Mouse (Mus musculus): Measurements from ENCODE around the gene Wfdc15a.

The Wfdc15a gene

DNA sequence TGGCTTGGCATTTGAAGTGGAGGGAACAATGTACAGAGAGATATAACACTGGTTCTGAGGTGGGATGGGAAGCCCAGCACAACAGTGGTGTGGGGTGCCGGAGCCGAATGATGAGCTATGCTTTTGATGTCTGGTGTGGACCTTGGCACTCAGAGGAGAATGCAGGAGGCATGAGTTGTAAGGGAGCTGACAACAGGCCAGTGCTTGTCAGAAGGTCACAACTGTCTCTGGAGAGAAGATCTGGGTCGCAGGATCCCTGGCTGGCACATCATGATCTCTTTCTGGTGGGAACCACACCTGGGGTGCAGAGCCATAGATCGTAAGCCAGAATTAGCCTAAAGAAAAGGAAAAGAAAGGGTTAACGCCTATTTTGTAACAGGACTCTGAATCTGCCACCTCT, 22.1 kb downstream of the Wfdc15a start:
- DNase-seq (ENCODE audit: low spot score in 2 of 2): no peak

GRCm38 (mm10) chr2:164175850-164176249, 24.1 kb downstream of the Wfdc15a start:
- DNase-seq (ENCODE audit: low spot score in 2 of 2): no peak

GRCm38 (mm10) chr2:164174649-164175395, 25.1 kb downstream of the Wfdc15a start:
- peak; percentile 84 to 88 for DNase-seq (ENCODE audit: low spot score in 2 of 2)

DNA sequence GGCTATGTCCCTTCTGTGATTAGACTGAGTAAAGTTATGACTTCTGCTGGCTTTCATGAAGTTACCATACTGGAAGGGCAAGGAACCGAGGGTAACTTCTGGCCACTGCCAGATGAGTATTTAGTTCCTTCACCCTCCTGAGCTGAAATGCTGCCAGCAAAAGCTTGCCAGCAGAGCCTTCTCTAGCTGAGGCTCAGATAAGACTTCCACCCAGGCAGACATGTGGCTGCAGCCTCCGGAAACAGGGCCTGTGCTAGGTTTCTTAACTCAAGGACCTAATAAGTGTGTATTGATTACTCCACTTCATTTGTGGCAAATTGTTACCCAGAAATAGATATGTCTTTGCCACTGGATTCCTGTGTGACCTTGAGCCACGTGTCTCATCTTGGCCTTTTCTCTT, 26.5 kb downstream of the Wfdc15a start:
- no peak for DNase-seq (ENCODE audit: low spot score in 2 of 2)

- DNase-seq (ENCODE audit: low spot score in 2 of 2): peak in 1 of 2 experiments; percentile 28
These were observed 29.0 kb downstream of the Wfdc15a start, which contains the start of gene Kcns1 for GRCm38 (mm10) chr2:164170902-164171301. TSS of gene Kcns1 (minus strand) at chr2:164171113.

DNA sequence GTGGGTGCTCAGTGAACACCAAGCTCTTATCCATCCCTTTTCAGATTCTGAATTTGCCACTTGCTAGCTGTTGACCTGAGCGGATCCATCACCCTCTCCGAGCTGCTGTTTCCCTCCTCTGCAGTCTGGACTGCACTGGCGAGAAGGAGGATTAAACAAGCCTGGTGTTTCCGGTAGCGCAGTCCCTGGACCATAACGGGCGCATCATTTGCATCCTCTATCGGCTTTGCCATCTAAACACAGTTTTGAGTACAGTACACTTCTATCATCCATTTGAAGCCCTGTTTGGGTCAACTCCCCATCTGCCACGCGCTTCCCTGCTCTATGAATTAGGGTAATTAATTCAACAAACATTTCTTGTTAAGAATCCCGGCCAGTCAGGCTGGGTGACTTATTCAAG, 29.6 kb downstream of the Wfdc15a start:
- DNase-seq (ENCODE audit: low spot score in 2 of 2): no peak

DNA sequence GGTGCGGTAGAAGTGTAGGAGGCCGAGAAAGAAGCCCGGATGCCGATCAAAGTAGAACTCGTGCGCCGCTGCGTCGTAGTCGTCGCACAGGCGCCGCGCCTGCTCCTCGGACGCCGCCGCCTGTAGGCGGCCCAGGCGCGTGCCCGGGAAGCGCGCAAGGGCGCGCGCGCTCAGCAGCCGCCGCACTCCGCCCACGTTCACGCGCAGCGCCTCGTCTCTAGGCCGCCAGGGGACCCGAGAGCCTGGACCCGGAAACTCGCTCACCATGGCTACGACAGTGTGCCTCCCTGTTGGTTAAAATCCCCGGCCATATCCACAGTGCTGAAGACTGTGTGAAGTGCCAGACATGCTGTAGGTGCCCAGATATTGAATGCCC, 31.4 kb downstream of the Wfdc15a start:
- DNase-seq (ENCODE audit: low spot score in 2 of 2): peak in 1 of 2 experiments; percentile 38

GRCm38 (mm10) chr2:164167752-164168570, 32.0 kb downstream of the Wfdc15a start:
- DNase-seq (ENCODE audit: low spot score in 2 of 2): peak in 1 of 2 experiments; percentile 17

DNA sequence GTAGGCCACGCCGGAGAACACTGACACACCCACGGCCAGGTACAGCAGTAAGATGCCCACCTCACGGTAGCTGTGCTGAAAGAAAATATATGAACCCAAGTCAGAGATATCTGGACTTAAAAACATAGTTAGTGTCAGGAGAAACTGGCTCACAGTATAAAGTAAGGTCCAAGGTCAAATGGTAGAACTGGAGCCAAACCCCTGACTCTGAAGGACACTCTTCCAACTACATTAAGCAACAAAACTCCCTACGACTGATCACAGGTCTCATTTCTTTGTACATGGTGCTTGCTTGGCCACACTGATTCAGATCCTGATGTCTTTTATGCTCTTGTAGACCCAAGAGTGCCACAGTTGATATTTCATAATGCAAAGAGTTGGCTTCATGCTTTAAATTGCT, 35.0 kb downstream of the Wfdc15a start:
- no peak for DNase-seq (ENCODE audit: low spot score in 2 of 2)

DNA sequence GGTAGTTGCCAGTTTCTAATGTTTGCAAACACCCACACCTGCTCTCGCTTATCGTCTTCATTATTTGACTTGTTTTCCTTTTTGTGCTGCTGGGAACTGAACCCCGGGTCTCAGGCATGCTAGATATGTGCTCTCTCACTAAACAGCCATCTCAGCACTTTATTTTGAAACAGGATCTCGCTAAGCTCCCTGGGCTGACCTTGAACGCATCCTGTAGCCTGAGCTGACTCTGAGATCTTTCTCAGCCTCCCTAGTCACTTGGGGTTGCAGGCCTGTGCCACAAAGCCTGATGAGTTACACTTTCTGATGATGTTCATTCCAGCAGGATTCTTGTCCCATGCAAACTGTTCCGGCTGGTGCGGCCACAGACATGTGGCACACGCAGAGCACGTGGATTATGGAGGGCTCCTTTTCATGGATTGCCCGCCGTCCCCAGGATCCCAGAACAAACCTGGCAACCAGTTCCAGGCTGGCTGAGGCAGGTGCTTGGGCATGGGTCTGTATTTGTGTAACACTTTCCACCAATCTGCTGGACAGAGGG, 38.3 kb downstream of the Wfdc15a start:
- DNase-seq (ENCODE audit: low spot score in 2 of 2): no peak

GRCm38 (mm10) chr2:164158838-164159237, 41.1 kb downstream of the Wfdc15a start:
- DNase-seq (ENCODE audit: low spot score in 2 of 2): no peak

- DNase-seq (ENCODE audit: low spot score in 2 of 2): no peak
These were observed 43.8 kb downstream of the Wfdc15a start for GRCm38 (mm10) chr2:164156158-164156557.

DNA sequence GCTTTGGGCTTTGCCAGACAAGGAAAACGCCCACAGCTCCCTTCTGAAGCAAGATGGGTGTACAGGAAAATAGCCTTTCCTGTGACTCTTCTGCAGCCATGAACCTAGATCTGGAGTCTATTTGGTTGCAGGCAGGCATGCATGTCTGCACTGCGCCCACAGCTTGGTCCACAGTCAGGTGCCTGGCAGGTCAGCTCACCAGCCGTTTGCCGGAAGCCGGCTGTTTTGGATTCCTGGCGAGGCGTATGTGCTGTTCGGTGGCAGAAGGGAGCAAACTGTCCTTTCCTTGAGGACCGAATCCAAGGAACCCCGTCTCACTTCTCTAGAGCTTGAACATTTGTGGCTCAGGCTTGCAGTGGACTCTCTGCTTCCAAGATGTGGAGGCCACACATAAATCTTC, 45.9 kb downstream of the Wfdc15a start:
- no peak for DNase-seq (ENCODE audit: low spot score in 2 of 2)

- DNase-seq (ENCODE audit: low spot score in 2 of 2): no peak
These were observed 47.6 kb downstream of the Wfdc15a start for GRCm38 (mm10) chr2:164152341-164152740.

- no peak for DNase-seq (ENCODE audit: low spot score in 2 of 2)
These were observed 49.7 kb downstream of the Wfdc15a start for GRCm38 (mm10) chr2:164150086-164150760.
